Mouse (Mus musculus): ENCODE measurements around the gene Gm3336.

DNA sequence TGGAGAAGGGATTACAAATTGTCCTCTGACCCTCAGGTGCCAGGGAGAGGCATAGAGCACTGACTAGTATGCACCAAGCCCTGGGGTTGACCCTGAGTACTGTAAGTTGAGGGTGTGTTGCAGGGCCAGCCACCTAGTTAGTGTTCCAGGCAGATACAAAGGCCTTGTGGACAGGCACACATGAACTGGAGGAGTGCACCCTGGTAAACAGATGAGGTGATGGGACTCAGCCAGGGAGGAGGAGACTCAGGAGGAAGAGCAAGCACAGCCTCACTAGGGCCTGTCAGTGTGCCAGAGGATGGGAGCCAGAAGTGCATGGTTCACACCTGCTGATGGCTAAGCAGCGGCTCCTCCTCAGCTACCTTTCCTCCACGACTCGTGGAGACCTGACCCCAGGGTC lies 38.3 kb upstream of the Gm3336 start:
- no peak for TF ChIP-seq TAL1 (IDR thresholded peaks at IDR 0.05; ENCODE audit: low read length)
- TF ChIP-seq GATA1 (IDR thresholded peaks at IDR 0.05; ENCODE audit: low read length): no peak

Measured in erythroblast, embryonic 14.5 days (primary cell).